Mouse (Mus musculus) adrenal gland, adult 2 months (tissue): Measurements from ENCODE around the gene Spon2. TPM values are rescaled to one million over a fixed set of nuclear protein-coding genes. Genes with fewer than 3 reads are reported as not detected.

Source experiments
- DNase-seq: peaks from one replicate; pipeline ENCODE4 v3.0.0; 2021
- polyA plus RNA-seq: library from polyadenylated mRNA; depleted of rRNA; stranded (reverse); fragments of >200 nt; gene quantifications from 2 replicates; pipeline ENCODE4 v1.2.3, GENCODE M21; 2012; rRNA removed
- total RNA-seq, 2 experiments: library from RNA; stranded (reverse); gene quantifications; 2 replicates each; pipeline ENCODE4 v1.2.3; 2021

Gene Spon2
- total and polyA plus RNA-seq, 3 experiments, result 1.2 to 2.6 (median 2.5) TPM

DNA sequence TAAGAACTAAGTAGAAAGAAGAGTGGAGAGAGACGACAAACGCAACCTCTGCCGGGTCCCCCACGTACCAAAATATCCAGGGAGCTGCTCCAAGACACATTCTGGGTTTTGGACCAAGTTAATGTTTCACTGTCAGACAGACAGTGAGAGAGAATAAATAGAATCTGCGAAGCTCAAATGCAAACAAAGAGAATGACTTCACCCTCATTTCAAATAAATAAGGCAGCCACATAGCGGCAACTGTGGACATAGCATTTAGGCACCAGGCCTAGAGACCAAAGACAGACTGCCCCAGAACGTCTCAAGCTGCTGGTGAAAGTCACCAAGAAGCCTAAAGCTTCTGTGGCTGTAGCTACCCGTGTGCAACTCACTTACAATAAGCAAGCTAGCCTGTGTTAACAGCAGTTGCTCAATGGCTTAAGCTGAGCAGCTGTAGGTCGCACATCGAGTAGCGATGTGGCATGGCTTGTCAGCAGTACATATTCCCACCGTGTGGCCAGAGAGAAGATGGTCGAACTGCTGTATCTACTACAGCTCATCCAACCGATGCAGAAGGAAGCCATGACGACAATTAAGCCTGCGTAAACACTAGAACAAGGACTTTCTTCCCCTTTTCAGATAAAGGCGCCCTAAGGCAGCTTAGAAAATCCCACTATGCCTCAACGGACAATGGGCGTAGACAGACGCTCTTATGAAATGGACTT lies 643 bp upstream of the Spon2 start:
- DNase-seq, result no peak

DNA sequence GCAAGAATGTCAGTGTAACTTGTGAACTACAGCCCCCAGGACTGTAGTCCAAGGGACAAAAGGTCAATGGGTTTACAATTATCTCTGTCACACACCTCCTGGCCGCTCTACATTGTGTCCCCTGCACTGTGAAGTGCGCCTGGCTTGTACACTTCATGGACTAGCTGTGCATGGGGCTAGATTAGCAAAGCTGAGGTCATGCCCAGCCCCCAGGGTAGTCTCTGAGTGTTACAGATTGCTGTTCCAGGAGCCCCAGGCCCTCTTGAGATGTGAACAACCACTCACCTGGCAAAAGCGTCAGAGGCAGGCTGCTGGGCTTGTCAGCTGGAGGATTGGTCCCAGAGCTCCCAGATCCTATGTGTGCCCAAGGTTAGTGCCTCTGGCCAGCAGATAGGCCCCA lies 592 bp downstream of the Spon2 start:
- DNase-seq, result no peak

DNA sequence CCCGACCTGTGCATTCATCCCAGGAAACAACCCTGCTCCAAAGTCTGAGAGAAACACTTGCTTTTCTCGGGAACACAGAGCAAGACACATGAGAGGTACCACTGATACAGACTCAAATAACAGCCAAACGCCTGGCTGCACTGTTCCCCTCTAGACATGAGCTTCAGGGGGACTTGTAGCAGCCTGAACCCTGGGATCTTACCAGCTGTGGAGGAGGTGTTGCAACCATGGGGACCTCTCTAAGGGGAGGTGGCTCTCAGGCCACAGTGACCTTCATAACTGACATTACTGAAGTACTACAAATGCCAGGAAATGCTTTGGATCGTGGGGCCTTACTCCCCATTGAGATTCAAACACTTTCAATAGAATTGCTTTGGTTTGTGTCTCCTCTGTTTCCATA lies 3.5 kb downstream of the Spon2 start:
- DNase-seq, result no peak

DNA sequence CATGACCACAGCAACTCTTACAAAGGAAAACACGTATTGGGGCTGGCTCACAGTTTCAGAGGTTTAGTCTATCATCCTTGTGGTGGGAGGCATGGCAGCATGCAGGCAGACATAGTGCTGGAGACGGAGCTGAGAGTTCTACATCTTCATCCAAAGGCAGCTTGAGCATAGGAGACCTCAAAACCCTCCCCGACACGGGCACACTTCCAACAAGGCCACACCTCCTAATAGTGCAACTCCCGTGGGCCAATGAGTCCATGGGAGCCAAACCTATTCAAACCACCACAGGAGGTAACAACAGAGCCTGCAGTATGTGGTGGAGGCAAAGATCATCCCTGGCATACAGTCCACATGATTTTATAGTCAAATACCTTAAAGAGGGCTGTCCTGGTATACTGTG lies 7.0 kb downstream of the Spon2 start:
- DNase-seq, result no peak

DNA sequence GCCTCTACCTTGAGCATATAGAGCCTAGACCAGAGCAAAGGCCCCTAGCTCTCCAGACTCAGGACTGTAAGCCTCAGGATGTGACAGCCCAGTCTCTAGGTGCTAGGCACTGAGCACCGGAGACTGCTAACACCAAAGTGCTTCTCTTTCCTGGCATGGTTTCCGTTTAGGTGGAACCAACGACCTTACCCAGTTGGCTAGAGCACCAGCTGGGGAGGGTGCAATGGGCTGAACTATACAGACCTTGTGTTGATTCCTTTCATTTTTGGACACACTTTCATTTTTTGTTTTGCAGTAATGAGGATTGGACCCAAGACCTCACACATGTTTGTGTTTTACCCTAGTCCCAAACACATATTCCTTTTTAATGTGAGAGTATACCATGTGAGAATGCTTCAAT lies 7.7 kb downstream of the Spon2 start:
- DNase-seq, result no peak

DNA sequence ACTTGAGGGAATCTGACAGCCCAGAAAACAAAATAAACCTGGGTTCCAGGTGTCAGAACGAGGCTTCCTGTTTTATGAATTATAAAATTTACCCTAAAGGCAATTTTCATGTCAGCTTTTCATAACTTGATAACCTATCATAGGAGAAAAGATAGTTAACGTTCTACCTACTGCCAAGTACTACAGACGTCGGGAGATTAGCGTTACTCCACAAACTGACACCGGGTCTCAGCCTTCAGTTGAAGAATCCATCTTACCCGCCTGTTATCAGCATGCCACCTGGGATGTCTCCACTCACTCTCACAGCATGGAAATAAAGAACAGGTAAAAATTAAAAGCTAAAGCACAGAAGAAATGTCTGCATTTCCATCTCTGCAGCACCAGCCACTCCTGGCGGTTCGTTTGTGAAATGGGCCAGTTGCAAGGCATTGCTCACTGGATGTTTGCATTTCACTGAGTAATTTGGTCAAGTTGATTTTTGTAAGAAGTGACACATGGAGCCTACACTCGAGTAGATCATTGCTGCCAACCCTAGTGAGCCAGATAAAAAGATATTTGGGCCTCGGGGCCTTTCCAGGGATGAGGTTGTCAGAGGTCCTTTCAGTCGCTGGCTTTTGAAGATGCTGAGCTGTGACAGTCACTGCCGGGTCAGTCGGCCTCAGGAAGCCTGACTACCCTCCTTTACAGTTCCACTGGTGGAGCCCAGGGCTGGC lies 9.6 kb downstream of the Spon2 start:
- no peak for DNase-seq

DNA sequence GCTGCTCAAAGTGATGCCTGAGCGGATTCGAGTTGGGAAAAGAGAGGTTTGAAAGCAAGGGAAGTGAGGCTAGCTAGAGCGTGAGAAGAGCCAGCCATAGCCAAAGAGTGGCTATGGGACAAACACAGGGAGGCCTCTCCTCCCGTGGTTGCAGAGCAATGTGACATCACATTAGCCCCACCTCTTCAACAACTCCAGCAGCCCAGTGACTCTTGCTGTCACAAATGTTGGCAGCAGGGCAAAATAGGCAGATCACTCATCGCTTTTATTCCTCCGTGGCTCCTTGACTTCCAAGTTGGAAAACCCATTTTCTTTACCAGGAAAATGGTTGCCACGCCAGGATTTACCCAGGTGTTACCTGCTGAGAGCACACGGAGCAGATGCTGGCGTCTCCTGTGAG lies 11.1 kb downstream of the Spon2 start:
- DNase-seq, result no peak

DNA sequence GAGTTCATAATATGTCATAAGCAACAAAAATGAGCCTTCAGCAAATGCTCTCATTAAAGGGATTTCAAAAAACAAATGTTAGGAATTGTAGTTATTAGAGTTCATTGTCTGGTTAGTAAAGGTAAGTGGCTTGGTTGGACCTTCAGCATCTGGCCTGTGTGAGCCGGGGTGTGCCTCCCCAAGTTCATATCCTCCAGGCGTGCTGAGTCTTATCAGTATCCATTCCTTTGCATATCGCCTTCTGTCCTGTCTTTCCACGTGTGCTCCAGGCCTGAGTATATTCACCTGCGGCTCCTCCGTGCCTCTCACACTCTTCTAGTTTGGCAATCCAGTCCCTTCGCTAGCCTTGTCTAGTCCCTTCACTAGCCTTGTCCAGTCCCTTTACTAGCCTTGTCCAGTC lies 11.9 kb downstream of the Spon2 start:
- no peak for DNase-seq

DNA sequence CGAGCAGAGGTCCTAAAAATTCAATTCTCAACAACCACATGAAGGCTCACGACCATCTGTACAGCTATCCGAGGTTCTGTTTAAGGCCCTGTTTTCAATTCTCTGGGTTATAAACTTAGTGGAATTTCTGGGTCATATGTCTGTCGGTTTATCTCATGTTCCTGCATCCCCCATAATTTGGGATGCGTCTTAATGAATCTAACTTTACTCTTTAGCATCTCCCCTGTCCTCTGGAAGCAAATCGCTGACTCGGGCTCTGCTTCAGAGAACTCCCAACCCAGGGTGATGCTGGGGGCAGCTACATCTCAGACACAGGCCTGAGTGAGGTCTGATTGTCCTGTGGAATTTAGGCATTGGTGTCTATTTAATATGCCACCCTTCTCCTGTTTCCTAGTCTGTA lies 14.0 kb downstream of the Spon2 start:
- no peak for DNase-seq

DNA sequence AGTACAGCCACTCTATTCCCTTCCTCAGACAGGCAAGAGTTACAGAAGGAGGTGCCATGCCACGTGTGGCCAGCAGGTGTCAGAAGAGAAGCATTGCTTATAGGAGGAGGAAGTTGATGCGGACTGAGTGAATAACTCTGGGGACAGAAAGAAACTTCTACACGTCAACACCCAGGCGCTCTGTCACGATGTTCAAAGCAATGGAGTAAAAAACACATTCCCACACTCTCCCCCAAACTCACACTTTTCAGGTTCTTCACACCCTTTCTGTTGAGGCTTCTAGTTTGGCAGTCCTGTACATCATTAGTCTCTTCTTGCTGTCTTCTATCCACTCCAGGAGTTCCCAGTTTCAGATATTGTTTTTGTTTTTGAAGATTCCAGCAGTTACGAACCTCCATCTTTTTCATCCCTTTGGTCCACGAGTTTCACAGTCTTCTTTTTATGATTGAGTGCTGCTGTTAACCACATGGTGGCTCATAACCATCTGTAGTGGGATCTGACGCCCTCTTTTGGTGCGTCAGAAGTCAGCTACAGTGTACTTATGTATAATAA lies 14.5 kb downstream of the Spon2 start:
- peak; percentile 78 for DNase-seq

DNA sequence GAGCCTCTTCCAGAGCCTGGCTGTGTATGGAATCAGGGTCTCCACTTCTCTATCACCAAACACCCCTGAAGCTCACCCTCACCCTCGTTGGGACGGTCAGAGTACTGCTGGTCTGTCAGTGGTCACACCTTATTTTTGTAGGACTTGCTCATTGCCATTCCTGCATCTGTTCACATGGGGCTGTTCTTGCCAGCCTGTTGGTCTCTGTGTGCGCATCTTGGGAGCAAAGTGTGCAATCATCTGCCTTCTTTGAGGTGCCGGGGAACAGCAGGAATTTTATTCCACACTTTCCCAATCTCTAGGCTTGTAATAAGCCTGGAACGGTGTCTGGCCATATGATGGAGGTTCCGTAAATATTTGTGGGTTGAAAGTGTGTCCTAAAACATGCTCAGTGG lies 15.1 kb downstream of the Spon2 start:
- DNase-seq, result no peak

DNA sequence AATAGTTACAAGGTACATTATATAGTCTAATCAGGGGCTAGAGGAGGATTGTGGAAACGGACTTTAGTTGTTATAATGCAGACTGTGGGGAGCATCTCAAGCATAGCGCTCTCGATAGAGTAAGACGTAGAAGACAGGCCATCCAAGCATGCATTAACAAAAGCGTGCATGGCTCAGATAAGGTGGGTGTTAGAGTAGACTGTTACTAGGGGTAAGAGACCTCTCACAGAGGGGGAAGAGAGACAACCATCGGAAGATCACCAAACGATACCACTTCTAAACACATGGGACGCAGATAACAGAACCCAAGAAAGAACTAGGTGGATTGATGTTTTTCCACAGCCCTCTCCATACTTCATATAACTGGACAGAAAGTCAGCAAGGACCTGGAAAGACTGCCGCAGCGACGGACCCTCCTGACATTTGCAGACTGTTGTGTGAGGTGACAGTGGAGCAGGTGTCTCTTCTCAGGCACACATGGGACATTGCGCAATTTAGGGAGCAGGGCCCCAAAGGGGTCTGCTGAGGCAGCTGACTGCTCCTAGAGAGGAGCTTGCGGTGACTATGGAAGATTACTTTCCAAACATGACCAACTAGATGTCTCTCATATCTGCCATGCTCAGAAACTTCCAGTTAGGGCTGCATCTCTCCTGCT lies 15.6 kb downstream of the Spon2 start:
- DNase-seq, result no peak

DNA sequence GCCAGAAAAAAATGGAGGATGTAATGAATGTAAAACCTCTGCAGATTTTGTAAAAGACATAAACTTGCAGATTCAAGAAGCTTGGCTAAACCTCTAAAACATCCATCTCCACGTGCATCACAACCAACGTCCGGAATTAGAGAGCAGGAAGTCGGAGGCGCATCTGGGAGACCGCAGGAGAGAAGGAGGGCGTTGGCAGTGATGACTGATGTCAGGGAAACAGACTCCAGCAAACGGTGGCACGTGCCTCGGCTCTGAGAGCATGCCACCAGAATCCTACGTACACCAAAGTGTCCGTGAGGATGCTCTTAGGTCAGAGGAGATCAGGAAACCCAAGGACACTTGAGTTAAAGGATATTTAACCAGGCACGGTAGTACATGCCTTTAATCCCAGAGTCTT lies 16.6 kb downstream of the Spon2 start:
- DNase-seq, result no peak

DNA sequence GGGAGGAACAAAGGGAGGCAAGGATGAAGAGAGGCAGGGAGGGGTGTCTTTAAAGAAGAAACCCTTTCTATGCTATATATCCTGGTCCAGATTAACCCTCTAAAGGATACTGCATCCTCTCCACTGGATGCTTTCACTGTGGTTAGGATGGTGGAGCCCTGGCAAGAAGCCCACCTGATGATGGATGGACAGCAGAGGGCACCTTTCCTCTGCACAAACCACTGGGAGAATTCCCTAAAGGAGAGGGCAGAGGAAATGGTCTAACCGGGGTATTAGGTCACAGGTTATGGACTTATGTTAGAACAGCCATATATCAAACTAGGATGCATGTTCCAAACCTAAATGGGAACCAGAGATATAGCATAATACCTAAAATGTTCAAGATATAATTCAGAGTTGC lies 18.2 kb downstream of the Spon2 start:
- no peak for DNase-seq

DNA sequence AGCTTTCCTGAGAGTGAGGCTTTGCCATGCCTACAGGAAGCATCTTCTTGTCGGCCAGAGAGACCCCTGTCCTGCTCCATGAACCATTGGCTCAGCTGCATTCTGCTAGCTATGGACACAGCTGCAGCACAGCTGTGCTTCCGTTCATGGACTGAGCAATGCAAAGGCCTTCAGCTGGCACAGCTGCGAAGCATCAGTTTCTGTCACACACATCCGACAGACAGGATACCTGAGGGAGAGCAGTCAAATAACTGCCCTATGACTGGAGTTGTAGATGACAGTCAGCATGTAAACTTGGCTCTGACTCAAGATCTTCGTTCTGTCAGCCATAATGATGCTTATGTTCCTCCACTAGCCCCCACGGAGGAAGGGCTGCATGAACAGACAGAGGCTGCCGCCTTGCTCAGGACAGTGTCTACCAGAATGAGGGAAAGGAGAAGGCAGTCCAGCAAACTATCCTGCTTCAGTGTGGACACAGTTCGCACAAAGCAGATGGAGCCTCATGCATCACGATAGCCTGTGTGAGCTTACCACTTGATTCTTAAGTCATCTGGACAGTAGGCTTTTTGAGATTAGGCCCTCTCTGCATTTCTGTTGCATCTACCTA lies 22.9 kb downstream of the Spon2 start:
- no peak for DNase-seq

DNA sequence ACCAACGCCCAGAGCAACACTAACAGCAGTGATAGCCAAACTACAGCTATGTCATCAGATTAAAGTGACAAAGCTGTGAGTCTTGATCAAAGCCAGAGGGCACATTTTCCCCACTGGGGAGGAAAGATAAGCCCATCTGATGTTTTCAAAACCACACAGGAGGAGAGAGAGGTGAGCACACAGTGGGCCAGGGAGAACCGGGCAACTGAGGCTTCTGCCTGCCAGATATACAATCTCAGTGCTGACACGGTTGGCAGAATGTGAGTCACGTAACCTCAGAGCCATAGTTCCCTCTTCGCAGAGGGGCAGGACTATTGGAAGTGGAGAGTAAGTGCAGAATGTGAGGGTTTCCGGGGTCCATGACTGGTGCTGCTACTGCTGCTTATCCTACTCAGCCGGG lies 24.7 kb downstream of the Spon2 start:
- no peak for DNase-seq

Other genes with a start within 250 kb of the Spon2 start
- 100 to 1,000 TPM; 167 to 190 TPM for gene Ywhah, start 199.6 kb downstream of the Spon2 start, total RNA-seq
- gene Ywhah, start 199.6 kb downstream of the Spon2 start, polyA plus RNA-seq, result 128 and 132 TPM in 2 replicates
- not detected for gene Slc5a1, start 114.2 kb downstream of the Spon2 start, total RNA-seq
- gene Slc5a1, start 114.2 kb downstream of the Spon2 start, polyA plus RNA-seq, result 0.03 TPM in 1 of 2 replicates, not detected in the other
- gene Ctbp1, start 56.5 kb upstream of the Spon2 start, total RNA-seq, result 100 to 1,000 TPM; 206 to 228 TPM
- gene Ctbp1, start 56.5 kb upstream of the Spon2 start, polyA plus RNA-seq, result 447 and 508 TPM in 2 replicates
- 100 to 1,000 TPM; 115 to 128 TPM for gene Maea, start 117.1 kb upstream of the Spon2 start, total RNA-seq
- 99.0 and 107 TPM in 2 replicates for gene Maea, start 117.1 kb upstream of the Spon2 start, polyA plus RNA-seq
- 1 to 10 TPM; 6.3 to 6.9 TPM for gene Uvssa, start 160.1 kb upstream of the Spon2 start, total RNA-seq
- 3.5 and 3.6 TPM in 2 replicates for gene Uvssa, start 160.1 kb upstream of the Spon2 start, polyA plus RNA-seq
- gene Nkx1-1, start 215.5 kb upstream of the Spon2 start, total RNA-seq, result not detected
- gene Nkx1-1, start 215.5 kb upstream of the Spon2 start, polyA plus RNA-seq, result not detected in 2 replicates